Mouse (Mus musculus): ENCODE data around the gene Pkp3. TPM values are rescaled to one million over a fixed set of nuclear protein-coding genes. Genes with fewer than 3 reads are reported as not detected.

Gene Pkp3
- polyA plus RNA-seq, 2 experiments = 0.33 to 0.36 TPM

DNA sequence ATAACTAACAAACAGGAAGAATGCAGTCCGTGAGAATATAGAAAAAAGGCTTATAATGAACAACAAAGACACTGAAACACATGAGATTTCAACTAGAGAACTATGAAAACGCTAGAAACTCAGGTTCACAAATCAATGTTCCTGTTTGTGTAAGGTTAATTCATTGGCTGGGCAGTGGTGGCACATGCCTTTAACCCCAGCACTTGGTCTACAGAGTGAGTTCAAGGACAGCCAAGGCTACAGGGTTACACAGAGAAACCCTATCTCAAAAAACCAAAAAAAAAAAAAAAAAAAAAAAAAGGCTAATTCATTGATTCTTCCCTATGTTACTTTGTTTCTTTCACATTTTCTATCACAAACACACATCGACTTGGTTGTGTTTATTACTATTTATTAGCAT lies 42.6 kb downstream of the Pkp3 start:
- H3K9me3 ChIP-seq (ENCODE audit: control insufficient read depth, low read length) = no peaks in the 10 kb centered on the region
- no peaks in the 10 kb centered on the region for H3K27me3 ChIP-seq (ENCODE audit: control insufficient read depth, insufficient read depth, low read length)
- H3K36me3 ChIP-seq (replicated peaks; ENCODE audit: control insufficient read depth, insufficient read depth, low read depth) = no peaks in the 10 kb centered on the region
- no peak overlapping the region for H3K4me3 ChIP-seq (ENCODE audit: insufficient read depth in 1 of 2, low read depth in 2 of 2, low read length in 2 of 2)
- H3K4me1 ChIP-seq (replicated peaks; ENCODE audit: control insufficient read depth in 2 of 2, insufficient read depth in 2 of 2, low read length in 1 of 2) = peaks cover 51 to 58% of the 10 kb centered on the region in 2 experiments
- WGBS (ENCODE audit: insufficient replicate concordance) = 64% methylated on average over 3 of the region's 3 CpGs
- ATAC-seq (ENCODE audit: insufficient read depth) (no peak), DNase-seq (ENCODE audit: low read depth in 3 of 3, low spot score in 3 of 3) (no peak)
- H3K27ac ChIP-seq = peak overlapping the region; percentile 49
- no peak for TF ChIP-seq CTCF (IDR thresholded peaks at IDR 0.05; ENCODE audit: low read depth)
- no peak for TF ChIP-seq EP300 (IDR thresholded peaks at IDR 0.05; ENCODE audit: low read depth)
- H3K9ac ChIP-seq (replicated peaks) = no peak overlapping the region
- H3K4me2 ChIP-seq (ENCODE audit: low read depth) = no peak overlapping the region

DNA sequence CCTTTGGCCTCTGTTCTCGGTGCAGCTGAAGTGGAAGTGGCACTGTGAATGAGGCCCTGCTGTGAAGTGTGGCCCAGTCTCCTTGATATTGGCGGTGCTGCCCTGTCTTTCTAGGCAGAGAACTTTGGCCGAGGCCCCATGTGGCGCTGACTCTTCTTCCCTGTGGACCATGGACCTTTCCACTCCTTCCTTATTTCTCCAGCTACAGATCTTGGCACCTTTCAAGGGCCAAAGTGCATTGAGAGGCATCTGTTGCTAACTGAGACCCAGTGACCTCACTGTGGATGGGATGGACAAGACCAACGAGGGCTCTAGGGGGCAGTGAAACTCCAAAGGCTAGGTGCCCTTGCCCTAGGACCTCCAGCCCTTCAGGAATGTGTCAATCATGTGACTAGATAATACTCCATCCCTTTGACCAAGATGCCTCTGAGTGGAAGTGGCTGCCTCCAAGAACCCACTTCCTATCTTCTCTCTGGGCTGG lies 43.1 kb downstream of the Pkp3 start:
- no peak overlapping the region for H3K4me3 ChIP-seq (ENCODE audit: insufficient read depth in 1 of 2, low read depth in 2 of 2, low read length in 2 of 2)
- H3K4me2 ChIP-seq (ENCODE audit: low read depth) = no peak overlapping the region
- H3K36me3 ChIP-seq (replicated peaks; ENCODE audit: control insufficient read depth, insufficient read depth, low read depth) = no peaks in the 10 kb centered on the region
- no peaks in the 10 kb centered on the region for H3K9me3 ChIP-seq (ENCODE audit: control insufficient read depth, low read length)
- DNase-seq (ENCODE audit: low read depth in 3 of 3, low spot score in 3 of 3) = no peak
- WGBS (ENCODE audit: insufficient replicate concordance) = 67% methylated on average over 5 of the region's 5 CpGs
- no peak for TF ChIP-seq EP300 (IDR thresholded peaks at IDR 0.05; ENCODE audit: low read depth)
- peak; percentile 42 for TF ChIP-seq CTCF (IDR thresholded peaks at IDR 0.05; ENCODE audit: low read depth)
- no peak overlapping the region for H3K9ac ChIP-seq (replicated peaks)
- ATAC-seq (ENCODE audit: insufficient read depth) = no peak
- H3K27ac ChIP-seq = peak overlapping the region; percentile 49
- peaks cover 55 to 62% of the 10 kb centered on the region in 2 experiments for H3K4me1 ChIP-seq (replicated peaks; ENCODE audit: control insufficient read depth in 2 of 2, insufficient read depth in 2 of 2, low read length in 1 of 2)
- H3K27me3 ChIP-seq (ENCODE audit: control insufficient read depth, insufficient read depth, low read length) = no peaks in the 10 kb centered on the region

DNA sequence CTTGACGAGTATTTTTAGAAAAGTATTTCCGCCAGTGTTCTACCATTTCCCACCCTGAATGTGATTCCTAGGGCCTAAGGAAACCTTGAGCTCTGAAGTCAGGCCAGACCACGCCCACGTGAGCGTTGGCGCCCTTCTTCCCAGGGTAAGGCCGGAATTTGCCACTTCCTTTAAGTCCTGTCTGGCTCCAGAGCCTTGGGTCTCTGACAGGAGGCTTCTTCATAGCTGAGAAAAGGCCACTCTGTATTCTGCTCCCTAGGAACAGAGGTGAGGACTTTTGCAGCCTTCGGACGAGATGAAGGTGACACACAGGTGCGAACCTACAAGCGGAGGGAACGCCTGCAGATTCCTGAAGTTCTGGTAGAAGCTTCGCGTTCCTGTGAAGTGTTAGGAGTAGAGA lies 44.2 kb downstream of the Pkp3 start, which contains the start of gene Ptdss2:
Gene Ptdss2, plus strand, starts transcription at position 138 of the 400 bp plus-strand sequence.
- Histone ChIP-seq H3K27ac (peak within 1 kb of the TSS; percentile 84), H3K4me3 (ENCODE audit: insufficient read depth in 1 of 2, low read depth in 2 of 2, low read length in 2 of 2) (peak within 1 kb of the TSS; percentile 70 to 79), H3K4me1 (replicated peaks; ENCODE audit: control insufficient read depth in 2 of 2, insufficient read depth in 2 of 2, low read length in 1 of 2) (peaks cover 61 to 70% of the 10 kb centered on the region in 2 experiments), H3K9ac (replicated peaks) (peak within 1 kb of the TSS; percentile 78), H3K36me3 (replicated peaks; ENCODE audit: control insufficient read depth, insufficient read depth, low read depth) (no peaks in the 10 kb centered on the region), H3K27me3 (ENCODE audit: control insufficient read depth, insufficient read depth, low read length) (no peaks in the 10 kb centered on the region), H3K4me2 (ENCODE audit: low read depth) (peak within 1 kb of the TSS; percentile 65), H3K9me3 (ENCODE audit: control insufficient read depth, low read length) (no peaks in the 10 kb centered on the region)
- ATAC-seq (ENCODE audit: insufficient read depth) = no peak
- TF ChIP-seq CTCF (IDR thresholded peaks at IDR 0.05; ENCODE audit: low read depth) (no peak), EP300 (IDR thresholded peaks at IDR 0.05; ENCODE audit: low read depth) (no peak)
- no peak for DNase-seq (ENCODE audit: low read depth in 3 of 3, low spot score in 3 of 3)
- 27% methylated on average over 14 of the region's 14 CpGs for WGBS (ENCODE audit: insufficient replicate concordance)

DNA sequence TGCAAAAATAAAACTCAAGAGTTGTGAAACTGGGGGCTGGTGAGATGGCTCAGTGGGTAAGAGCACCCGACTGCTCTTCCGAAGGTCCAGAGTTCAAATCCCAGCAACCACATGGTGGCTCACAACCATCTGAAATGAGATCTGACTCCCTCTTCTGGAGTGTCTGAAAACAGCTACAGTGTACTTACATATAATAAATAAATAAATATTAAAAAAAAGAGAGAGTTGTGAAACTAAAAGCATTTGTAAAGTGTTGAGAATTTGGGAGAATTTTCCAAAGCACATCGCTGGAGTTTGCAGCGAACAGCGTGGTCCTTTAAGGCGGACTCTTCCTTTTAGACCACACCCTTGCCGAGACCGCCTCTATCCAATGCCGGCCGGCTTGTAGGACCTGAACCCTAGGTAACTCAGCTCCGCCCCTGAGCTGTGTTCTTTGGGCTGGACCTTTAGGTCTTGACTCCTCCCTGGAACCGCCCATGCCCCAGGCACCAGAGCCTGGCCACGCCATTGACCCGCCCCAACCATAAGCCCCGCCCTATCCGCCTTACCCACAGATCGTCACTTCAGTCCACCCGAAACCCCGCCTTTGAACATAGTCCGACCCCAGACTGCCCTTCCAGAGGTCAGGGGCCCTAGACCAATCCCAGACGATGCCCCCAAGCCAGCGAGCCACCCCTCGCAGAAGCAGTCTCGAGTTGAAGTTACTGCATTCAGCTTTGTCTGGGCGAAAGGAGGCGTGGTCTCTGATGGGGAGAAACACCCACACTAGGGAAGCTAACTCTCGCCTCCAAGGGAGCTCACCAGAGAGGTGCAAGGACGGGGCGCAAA lies 44.9 kb downstream of the Pkp3 start:
- H3K4me3 ChIP-seq (ENCODE audit: insufficient read depth in 1 of 2, low read depth in 2 of 2, low read length in 2 of 2) = peak overlapping the region; percentile 70 to 79
- H3K27ac ChIP-seq = peak overlapping the region; percentile 84
- TF ChIP-seq EP300 (IDR thresholded peaks at IDR 0.05; ENCODE audit: low read depth) (no peak), CTCF (IDR thresholded peaks at IDR 0.05; ENCODE audit: low read depth) (peak; percentile 28; the same call in 1 of the 2 replicates)
- H3K9me3 ChIP-seq (ENCODE audit: control insufficient read depth, low read length) = no peaks in the 10 kb centered on the region
- no peaks in the 10 kb centered on the region for H3K27me3 ChIP-seq (ENCODE audit: control insufficient read depth, insufficient read depth, low read length)
- peak overlapping the region; percentile 65 for H3K4me2 ChIP-seq (ENCODE audit: low read depth)
- peak; percentile 99 for DNase-seq (ENCODE audit: low read depth in 3 of 3, low spot score in 3 of 3)
- peak overlapping the region; percentile 78 for H3K9ac ChIP-seq (replicated peaks)
- H3K4me1 ChIP-seq (replicated peaks; ENCODE audit: control insufficient read depth in 2 of 2, insufficient read depth in 2 of 2, low read length in 1 of 2) = peaks cover 62 to 75% of the 10 kb centered on the region in 2 experiments
- under 1% methylated on average over 29 of the region's 29 CpGs for WGBS (ENCODE audit: insufficient replicate concordance)
- no peaks in the 10 kb centered on the region for H3K36me3 ChIP-seq (replicated peaks; ENCODE audit: control insufficient read depth, insufficient read depth, low read depth)
- peak; percentile 98 for ATAC-seq (ENCODE audit: insufficient read depth)

DNA sequence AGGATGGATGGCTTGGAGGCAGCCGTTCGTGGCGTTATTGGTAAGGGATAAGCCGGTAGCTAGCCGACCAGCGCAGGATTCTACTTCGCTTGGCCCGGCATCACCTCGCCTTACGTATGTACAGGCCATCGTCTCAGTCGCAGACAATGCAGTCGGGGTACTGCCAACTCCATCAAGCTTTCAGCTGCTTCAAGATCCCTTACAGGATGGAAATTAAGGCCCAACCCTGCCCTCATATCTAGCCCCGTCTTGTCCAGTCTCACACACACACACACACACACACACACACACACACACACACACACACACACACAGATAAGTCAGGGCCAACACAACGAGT lies 45.5 kb downstream of the Pkp3 start:
- H3K4me2 ChIP-seq (ENCODE audit: low read depth) = peak overlapping the region; percentile 65
- no peak for TF ChIP-seq CTCF (IDR thresholded peaks at IDR 0.05; ENCODE audit: low read depth)
- no peak for TF ChIP-seq EP300 (IDR thresholded peaks at IDR 0.05; ENCODE audit: low read depth)
- WGBS (ENCODE audit: insufficient replicate concordance) = 2% methylated on average over 15 of the region's 15 CpGs
- DNase-seq (ENCODE audit: low read depth in 3 of 3, low spot score in 3 of 3) (no peak), ATAC-seq (ENCODE audit: insufficient read depth) (peak; percentile 3)
- H3K4me1 ChIP-seq (replicated peaks; ENCODE audit: control insufficient read depth in 2 of 2, insufficient read depth in 2 of 2, low read length in 1 of 2) = peaks cover 62 to 71% of the 10 kb centered on the region in 2 experiments
- H3K27ac ChIP-seq = peak overlapping the region; percentile 84
- no peaks in the 10 kb centered on the region for H3K9me3 ChIP-seq (ENCODE audit: control insufficient read depth, low read length)
- peak overlapping the region; percentile 78 for H3K9ac ChIP-seq (replicated peaks)
- no peaks in the 10 kb centered on the region for H3K27me3 ChIP-seq (ENCODE audit: control insufficient read depth, insufficient read depth, low read length)
- H3K4me3 ChIP-seq (ENCODE audit: insufficient read depth in 1 of 2, low read depth in 2 of 2, low read length in 2 of 2) = peak overlapping the region; percentile 70 to 79
- H3K36me3 ChIP-seq (replicated peaks; ENCODE audit: control insufficient read depth, insufficient read depth, low read depth) = no peaks in the 10 kb centered on the region

Measured in liver, embryonic 14.5 days (tissue).